In the genomic region with DNA sequence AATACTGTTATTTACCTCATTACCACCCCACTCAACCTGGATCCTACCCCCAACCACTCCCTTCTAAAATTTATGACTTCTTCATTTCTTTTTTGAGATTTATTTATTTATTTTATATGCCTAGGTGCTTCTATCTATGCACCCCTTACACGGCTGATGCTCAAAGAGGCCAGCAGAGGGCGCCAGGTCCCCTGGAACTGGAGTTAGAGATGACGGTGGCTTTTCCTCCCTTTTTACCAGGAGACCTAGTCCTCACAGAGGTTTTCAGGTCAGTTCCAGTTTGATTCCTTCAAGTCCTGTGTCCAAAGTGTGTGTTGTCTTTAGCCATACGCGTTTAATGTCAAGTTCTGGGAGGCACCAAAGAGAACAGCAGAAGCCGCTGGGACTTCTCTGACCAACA, we compare ENCODE assay signal across 8 mouse cellular contexts. TPM values are rescaled to one million over a fixed set of nuclear protein-coding genes. Genes with fewer than 3 reads are reported as not detected.
DNase-seq lines count a peak whose midpoint lies in the region; ATAC-seq and TF ChIP-seq lines count a peak whose summit lies in the region.

No protein-coding gene starts in this region.

- H3K27me3 ChIP-seq in limb, embryonic 14.5 days (ENCODE audit: control insufficient read depth, insufficient read depth, low read length): no peaks in the 10 kb centered on the region

- 20% methylated on average over 6 of the region's 6 CpGs for WGBS in limb, embryonic 14.5 days

- no peak overlapping the region for H3K9ac ChIP-seq in limb, embryonic 14.5 days (ENCODE audit: low read depth, low read length, severe bottlenecking)

- H3K4me3 ChIP-seq in limb, embryonic 14.5 days (replicated peaks; ENCODE audit: low read length): no peak overlapping the region

- no peaks in the 10 kb centered on the region for H3K4me1 ChIP-seq in limb, embryonic 14.5 days (ENCODE audit: control insufficient read depth, insufficient read depth, low read length)

- H3K4me2 ChIP-seq in limb, embryonic 14.5 days (replicated peaks; ENCODE audit: low read depth, low read length, severe bottlenecking): no peak overlapping the region

- ATAC-seq in granulocyte monocyte progenitor cell, adult 5-6 weeks (replicated peaks; ENCODE audit: poor library complexity, severe bottlenecking): peak; percentile 25
- ATAC-seq in limb, embryonic 14.5 days (ENCODE audit: low FRiP score, low read depth): no peak

- no peaks in the 10 kb centered on the region for H3K36me3 ChIP-seq in limb, embryonic 14.5 days (ENCODE audit: control insufficient read depth, insufficient read depth, low read length)

- DNase-seq in layer of hippocampus, adult 9-11 months: peak; percentile 32
- DNase-seq in layer of hippocampus, adult 9-10 months (ENCODE audit: low spot score): no peak
- peak; percentile 68 for DNase-seq in Muller cell, postnatal 12 days (ENCODE audit: inconsistent ontology term)
- DNase-seq in c-Kit-positive CD71-positive TER-119-negative erythroid progenitor cells, embryonic 14.5 days (ENCODE audit: low read depth): peak; percentile 71
- peak; percentile 68 for DNase-seq in limb, embryonic 14.5 days (ENCODE audit: low spot score)
- DNase-seq in right cerebral cortex, postnatal 14 days: peak; percentile 73
- no peak for DNase-seq in urinary bladder, postnatal 10 days (ENCODE audit: low spot score)

- no peak overlapping the region for H3K27ac ChIP-seq in limb, embryonic 14.5 days (replicated peaks; ENCODE audit: low read depth, low read length)

- no peak for TF ChIP-seq POLR2A in limb, embryonic 14.5 days (IDR thresholded peaks at IDR 0.05; ENCODE audit: borderline replicate concordance, extremely low read depth, insufficient read depth, insufficient read length)

- no peaks in the 10 kb centered on the region for H3K9me3 ChIP-seq in limb, embryonic 14.5 days (ENCODE audit: control insufficient read depth, low read length)

RNA-seq across cellular contexts. Expression of a gene that starts 3.6 kb away (rescaled TPM):
- 54.2 and 61.4 TPM in 2 replicates for total RNA-seq in granulocyte monocyte progenitor cell, adult 5-6 weeks (2014; fragmentation: Nextera tagmentation)
- 53.1 and 62.5 TPM in 2 replicates for total RNA-seq in granulocyte monocyte progenitor cell, adult 5-6 weeks (2017)
- 25.0 and 31.6 TPM in 2 replicates for polyA plus RNA-seq in limb, embryonic 14.5 days (2012; rRNA removed)
- polyA plus RNA-seq in limb, embryonic 14.5 days (2014; fragmentation: Nextera tagmentation; extraction: Ambion mirVana): 24.5 and 25.5 TPM in 2 replicates

Comparison
In these comparisons a context has a peak if more than half of its experiments do, and no peak if none do; other contexts are left out.
1. DNase-seq: peak in layer of hippocampus, adult 9-11 months (single experiment), Muller cell, postnatal 12 days (single experiment), c-Kit-positive CD71-positive TER-119-negative erythroid progenitor cells, embryonic 14.5 days (single experiment), limb, embryonic 14.5 days (single experiment) and right cerebral cortex, postnatal 14 days (single experiment); none in layer of hippocampus, adult 9-10 months (single experiment) and urinary bladder, postnatal 10 days (single experiment).